Mouse (Mus musculus): ENCODE data around the gene Noct. TPM values are rescaled to one million over a fixed set of nuclear protein-coding genes. Genes with fewer than 3 reads are reported as not detected.

The Noct gene
- 25.0 TPM for polyA plus RNA-seq (2014; fragmentation: Illumina TruSeq; extraction: RNeasy Lipid Tissue Mini Kit (QIAGEN cat#74804); ENCODE audit: low read depth, low replicate concordance)

DNA sequence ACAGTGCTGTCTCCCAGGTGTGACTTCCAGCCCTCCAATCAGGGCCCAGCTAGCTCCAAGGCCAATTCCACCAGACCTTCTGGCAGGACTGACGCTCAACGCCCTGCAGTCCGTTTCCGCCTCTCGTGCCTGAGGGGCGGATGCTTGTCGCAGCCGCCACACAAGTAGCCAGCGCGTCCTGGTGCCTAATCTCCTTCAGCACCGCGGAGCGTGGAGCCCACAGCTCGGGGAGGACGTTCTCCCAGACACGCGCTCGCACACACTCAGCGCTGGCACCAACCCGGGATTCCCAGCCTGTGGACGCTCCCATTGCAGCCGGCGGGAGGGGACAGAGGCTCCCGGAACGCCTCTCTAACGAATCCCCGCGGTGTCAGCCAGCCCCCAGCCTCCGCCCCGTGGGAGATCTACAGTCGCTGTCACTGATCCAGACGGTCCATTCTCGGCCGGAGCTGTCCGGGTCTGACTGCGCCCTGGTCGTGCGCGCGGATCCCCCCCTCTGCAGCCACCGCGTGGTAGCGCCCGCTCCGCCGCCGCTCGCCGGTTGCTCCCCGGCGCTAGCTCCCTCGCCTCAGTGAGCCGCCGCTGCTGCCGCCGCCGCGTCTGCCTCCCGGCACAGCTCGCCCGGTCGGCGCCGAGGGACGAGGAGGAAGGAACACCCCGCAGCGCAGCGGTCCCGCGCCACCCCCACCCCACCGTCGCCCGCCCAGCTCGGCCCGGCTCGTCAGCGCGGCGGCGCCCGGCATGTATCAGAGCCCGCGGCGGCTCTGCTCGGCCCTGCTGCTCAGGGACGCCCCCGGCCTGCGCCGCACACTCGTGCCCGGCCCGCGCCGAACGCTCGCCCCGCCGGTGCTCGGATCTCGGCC, at the start of gene Noct:
Gene Noct, plus strand, starts transcription at position 85 of the 863 bp plus-strand sequence.

Other genes starting within 250 kb of the Noct start
- gene Elf2, start 116.2 kb downstream of the Noct start, polyA plus RNA-seq (2014; fragmentation: Illumina TruSeq; extraction: RNeasy Lipid Tissue Mini Kit (QIAGEN cat#74804); ENCODE audit: low read depth, low replicate concordance) = 37.2 TPM
- gene Mgarp, start 172.3 kb downstream of the Noct start, polyA plus RNA-seq (2014; fragmentation: Illumina TruSeq; extraction: RNeasy Lipid Tissue Mini Kit (QIAGEN cat#74804); ENCODE audit: low read depth, low replicate concordance) = 0.39 TPM
- gene Ndufc1, start 184.5 kb downstream of the Noct start, polyA plus RNA-seq (2014; fragmentation: Illumina TruSeq; extraction: RNeasy Lipid Tissue Mini Kit (QIAGEN cat#74804); ENCODE audit: low read depth, low replicate concordance) = 1,266 TPM
- gene Naa15, start 190.7 kb downstream of the Noct start, polyA plus RNA-seq (2014; fragmentation: Illumina TruSeq; extraction: RNeasy Lipid Tissue Mini Kit (QIAGEN cat#74804); ENCODE audit: low read depth, low replicate concordance) = 29.9 TPM

Data from heart, adult 10 weeks (tissue).